Mouse (Mus musculus) kidney, postnatal 36 days (tissue): Measurements from ENCODE around the gene Tmigd3.
"Not testable (repeated sequence)": the region's sequence is repeated elsewhere in the genome, so short reads cannot be mapped to it uniquely, and the experiment has no call there.

Source experiments
- DNase-seq, 2 experiments: peaks; one replicate each; pipeline ENCODE4 v3.0.0; 2021 to 2022; ENCODE audit warnings: mixed read lengths in 2 of 2

The Tmigd3 gene

DNA sequence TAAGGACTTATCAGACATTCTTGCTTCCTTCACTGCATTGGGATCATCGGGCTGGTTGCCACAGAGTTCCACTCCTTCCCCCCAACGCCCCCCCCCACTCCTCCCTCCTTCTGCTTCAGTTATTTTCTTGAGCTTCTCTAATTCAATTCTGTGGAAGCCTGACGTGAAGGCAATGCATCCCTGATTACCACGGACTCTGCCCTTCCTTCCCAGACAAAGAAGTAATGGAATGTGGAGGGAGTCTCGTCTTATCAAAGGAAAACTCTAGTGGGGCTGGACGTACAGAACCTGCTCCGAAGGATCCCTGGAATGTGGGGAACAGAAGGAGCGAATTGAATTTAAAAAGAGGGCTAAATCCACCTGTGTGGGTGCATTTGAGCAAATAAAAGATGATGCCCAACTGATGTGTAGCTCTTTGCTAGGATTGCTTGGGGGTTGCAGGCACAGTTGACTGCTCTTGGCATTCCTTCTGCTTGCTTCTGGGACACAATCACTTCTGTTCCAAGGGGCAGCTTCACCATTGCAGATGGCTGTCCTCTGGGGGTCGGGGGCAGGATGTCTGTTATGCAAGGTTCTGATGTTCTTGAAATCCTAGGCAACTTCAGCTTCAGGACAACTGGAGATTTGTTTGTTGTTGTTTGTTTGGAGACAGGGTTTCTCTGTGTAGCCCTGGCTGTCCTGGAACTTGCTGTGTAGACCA lies 37.4 kb downstream of the Tmigd3 start:
- no peak for DNase-seq

- no peak for DNase-seq
Observed at GRCm38 (mm10) chr3:105908976-105909375, 38.3 kb downstream of the Tmigd3 start.

DNA sequence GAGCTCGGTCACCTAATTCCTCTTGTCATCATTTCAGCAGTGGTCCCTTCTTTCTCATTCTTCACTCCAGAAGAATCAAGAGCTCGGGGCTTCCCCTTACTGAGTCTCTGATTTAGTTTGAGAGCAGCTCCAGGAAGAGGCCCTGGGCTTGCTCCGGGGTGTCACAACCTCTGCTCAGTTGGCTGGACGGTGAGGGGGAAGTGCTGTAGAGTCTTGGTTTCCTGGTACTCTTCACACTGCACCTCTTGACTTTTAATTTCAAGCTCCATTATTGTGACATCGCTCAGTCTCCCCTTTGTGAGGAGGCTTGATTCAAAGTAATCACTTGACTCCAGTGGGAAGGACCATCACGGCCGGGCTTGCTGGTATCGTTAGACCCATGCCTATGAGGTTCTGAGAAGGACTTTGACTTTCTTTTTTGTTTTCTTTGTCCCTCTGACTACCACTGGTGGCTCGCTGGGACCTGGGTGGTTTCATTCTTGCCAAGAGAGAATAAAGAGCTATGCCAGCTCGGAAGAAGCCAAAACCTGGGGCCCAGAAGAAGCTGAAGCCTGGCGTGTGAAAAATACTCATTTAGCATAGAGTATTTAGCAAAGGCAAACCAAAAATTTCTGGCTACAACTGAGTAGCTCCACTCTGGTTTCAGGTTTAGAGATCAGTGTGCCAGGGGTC lies 40.0 kb downstream of the Tmigd3 start:
- no peak for DNase-seq

- no peak for DNase-seq
Observed at GRCm38 (mm10) chr3:105912097-105912880, 41.6 kb downstream of the Tmigd3 start.

DNA sequence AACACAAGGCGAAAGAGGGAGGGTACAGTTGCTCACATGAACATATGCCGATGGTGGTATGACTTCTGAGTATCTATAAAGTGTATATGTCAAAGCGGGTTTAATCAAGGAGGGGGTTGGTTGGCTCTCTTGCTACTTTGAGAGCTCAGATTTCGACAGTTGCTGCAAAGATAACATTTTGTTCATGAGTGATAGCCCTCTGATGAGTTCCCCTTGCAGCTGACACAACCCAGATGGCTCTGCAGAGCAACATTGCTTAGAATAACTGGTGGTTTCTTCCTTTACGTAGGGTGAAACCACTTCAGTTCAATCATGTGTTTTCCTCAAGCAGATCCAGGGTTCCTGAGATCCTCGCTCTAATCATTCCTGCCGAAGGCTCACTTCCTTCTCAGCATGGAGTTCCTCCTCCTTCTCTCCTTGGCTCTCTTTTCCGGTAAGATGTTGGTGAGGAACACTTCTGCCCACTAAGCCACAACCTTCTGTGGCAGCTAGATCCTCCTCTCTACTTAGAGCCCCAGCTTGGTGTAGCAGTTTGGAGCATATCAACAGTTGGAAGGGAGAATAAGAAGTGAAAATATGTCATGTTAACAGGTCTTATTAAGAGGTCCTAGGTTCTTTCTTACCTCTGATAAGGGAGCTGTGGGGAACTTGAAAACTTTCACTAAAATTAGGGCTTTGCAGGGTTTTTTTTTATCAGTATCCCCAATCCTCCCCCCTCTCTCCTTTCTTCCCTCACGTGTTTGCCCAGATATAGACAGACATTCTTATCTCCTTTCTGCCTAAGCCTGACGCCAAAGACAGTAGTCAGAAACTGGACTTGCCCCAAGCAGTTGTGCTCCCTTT lies 43.4 kb downstream of the Tmigd3 start:
- no peak for DNase-seq

DNA sequence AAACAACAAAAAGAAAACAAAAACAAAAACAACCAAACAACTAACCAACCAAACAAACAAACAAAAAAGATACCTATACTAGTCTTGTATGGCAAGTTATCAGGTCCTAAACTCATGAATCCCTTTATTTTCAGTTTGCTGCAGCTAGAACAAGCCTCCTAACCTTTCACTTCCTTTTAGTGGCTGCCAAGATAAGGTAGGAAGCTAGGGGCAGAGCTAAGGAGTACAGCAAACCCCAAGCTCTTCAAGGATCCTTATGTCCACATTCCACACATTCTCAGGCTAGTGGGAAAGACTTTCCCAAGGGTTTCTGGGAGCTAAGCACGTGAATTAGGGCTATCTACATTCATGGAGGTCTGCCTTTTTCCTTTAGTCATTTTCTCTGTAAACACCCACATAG lies 44.6 kb downstream of the Tmigd3 start:
- no peak for DNase-seq

DNA sequence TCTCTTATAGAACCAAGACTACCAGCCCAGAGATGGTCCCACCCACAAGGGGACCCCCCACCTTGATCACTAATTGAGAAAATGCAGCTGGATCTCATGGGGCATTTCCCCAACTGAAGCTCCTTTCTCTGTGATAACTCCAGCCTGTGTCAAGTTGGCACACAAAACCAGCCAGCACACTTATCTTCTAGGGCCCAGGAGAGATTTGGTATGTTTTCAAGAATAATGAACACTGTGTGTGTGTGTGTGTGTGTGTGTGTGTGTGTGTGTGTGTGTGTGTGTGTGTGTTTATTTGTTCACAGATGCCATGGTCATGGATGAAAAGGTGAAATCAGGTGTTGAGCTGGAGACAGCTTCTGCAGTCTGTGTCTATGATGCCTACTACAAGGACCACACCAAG lies 45.8 kb downstream of the Tmigd3 start:
- not testable (repeated sequence) for DNase-seq

GRCm38 (mm10) chr3:105917656-105918354 lies 47.1 kb downstream of the Tmigd3 start:
- no peak for DNase-seq

DNA sequence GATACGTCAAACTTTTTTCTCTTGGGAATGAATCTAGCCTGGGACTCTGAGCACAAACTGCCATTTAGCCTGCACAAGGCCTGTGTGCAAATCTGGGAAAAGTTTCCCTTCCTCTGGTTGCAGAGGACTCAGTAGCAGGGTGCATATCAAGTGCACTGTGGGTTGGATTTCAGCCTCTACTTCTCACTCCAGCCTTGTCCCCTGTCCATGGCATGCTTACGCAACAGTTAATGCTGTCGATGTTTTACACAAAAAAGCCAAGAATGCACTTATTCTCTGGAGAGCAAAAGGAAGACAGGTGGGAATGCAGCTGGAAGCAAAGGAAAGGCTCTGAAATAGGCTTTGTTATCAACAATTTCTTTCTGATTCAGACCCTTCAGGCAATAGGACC lies 47.6 kb downstream of the Tmigd3 start:
- DNase-seq, result no peak

- DNase-seq, result not testable (repeated sequence)
Observed at GRCm38 (mm10) chr3:105920743-105921142, 50.0 kb downstream of the Tmigd3 start.

DNA sequence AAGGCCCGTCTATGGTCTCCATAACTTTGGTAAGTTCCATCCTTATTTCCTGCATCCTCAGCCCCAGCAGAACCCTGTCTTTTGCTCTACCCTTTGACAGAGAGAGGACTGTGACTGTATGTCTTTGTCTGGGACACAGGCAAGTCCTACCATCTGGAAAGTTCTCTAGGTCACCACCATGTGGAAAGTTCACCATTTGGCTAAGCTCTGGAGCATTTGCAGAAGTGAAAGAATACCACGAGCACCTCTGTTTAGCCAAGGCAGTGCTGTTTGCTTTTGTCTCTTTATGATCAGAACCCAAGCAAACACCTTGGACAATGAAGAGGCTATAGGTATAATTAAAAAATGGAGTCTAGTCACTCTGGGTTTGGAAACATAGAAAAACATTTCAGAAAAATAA lies 51.3 kb downstream of the Tmigd3 start:
- DNase-seq, result no peak

GRCm38 (mm10) chr3:105924616-105925015 lies 53.9 kb downstream of the Tmigd3 start:
- no peak for DNase-seq

- peak in 1 of 2 experiments; percentile 29 for DNase-seq
Observed at GRCm38 (mm10) chr3:105927561-105928194, 57.0 kb downstream of the Tmigd3 start.

DNA sequence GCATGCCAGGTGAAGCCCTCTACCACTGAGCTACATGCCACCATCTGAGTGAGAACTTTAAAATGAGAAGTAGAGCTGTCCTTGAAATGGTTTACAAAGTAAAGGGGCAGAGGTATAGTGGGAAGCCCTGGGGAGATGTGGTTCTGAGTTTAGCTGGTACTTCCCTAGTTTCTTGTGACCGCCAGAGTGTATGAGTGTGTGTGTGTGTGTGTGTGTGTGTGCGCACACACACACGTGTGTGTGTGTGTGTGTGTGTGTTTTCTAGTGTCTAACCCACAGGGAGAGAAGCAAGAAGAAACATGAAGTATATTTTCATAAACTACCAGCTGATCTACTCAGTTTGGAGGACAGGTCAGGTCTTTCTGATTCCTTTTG lies 57.5 kb downstream of the Tmigd3 start:
- no peak for DNase-seq

DNA sequence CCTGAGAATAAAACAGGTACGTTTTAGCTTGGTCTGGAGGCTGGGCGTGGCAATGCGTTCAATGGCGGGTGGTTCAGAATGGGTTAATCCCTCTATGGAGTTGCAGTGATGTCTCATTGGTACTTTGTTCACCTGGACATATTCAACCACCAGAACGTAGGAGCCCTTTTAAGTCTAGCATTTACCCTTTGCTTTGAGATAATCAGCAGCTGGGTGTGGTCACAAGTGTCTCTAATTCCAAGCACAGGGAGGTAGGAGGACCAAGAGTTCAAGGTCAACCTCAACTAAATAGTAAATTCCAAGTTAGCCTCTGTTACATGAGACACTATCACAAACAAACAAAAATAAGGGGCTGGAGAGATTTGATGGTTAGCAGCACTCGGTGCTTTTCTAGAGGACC lies 58.1 kb downstream of the Tmigd3 start:
- DNase-seq, result no peak

GRCm38 (mm10) chr3:105929821-105930220 lies 59.1 kb downstream of the Tmigd3 start:
- no peak for DNase-seq

DNA sequence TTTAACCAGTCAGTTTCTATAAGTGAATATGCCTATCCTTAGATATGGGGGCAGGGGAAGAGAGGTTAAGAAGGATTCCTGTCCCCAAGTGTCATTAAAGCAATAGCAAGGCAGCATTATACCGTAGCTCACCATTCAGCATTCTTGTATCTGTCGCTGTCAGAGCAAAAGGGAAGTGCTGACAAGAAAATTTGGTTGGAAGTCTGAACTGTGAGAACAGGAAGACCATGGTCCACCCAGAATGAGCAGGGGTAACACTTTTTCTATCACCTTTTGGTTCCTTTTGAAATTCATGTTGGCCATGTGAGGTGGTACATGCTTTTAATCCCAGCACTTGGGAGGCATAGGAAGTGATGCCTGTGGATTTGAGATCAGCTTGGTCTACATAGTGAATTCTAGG lies 60.4 kb downstream of the Tmigd3 start:
- DNase-seq, result no peak

- no peak for DNase-seq
Observed at GRCm38 (mm10) chr3:105932240-105933071, 61.8 kb downstream of the Tmigd3 start, which contains the start of gene I830077J02Rik. Gene I830077J02Rik, minus strand, starts transcription at chr3:105932664.

- no peak for DNase-seq
Observed at GRCm38 (mm10) chr3:105933926-105934325, 63.2 kb downstream of the Tmigd3 start.

GRCm38 (mm10) chr3:105935033-105935432 lies 64.3 kb downstream of the Tmigd3 start:
- peak; percentile 63 to 82 for DNase-seq

GRCm38 (mm10) chr3:105936111-105936510 lies 65.4 kb downstream of the Tmigd3 start:
- no peak for DNase-seq
